Mouse (Mus musculus): ENCODE results near the gene Hist1h2be. TPM values are rescaled to one million over a fixed set of nuclear protein-coding genes. Genes with fewer than 3 reads are reported as not detected.

Hist1h2be gene
- 10 to 100 TPM; 18.8 to 19.8 TPM for total RNA-seq (2021)

GRCm38 (mm10) chr13:23620733-23621531, at the start of gene Hist1h2be:
Gene Hist1h2be, minus strand, starts transcription at chr13:23621124.
- intact Hi-C loops (cut with DNase I) = loop anchor here (1.0 to 5.0 kb wide), 3 partner anchors 34 to 116 kb away; partner anchors contain the start of genes Hist1h1c, Hist1h2ad and Hist1h2bf
- DNase-seq = peak; percentile 80 to 85

GRCm38 (mm10) chr13:23662536-23662935, 41.6 kb upstream of the Hist1h2be start:
- intact Hi-C loops (cut with DNase I) = no loop called here
- no peak for DNase-seq

GRCm38 (mm10) chr13:23659636-23660366, 38.9 kb upstream of the Hist1h2be start:
- intact Hi-C loops (cut with DNase I) = no loop called here
- DNase-seq = no peak

- DNase-seq = peak in 1 of 2 experiments; percentile 20
- intact Hi-C loops (cut with DNase I) = loop anchor here (2.0 kb wide), 1 partner anchor 66 kb away; no protein-coding TSS in a partner anchor
Measured at GRCm38 (mm10) chr13:23630653-23631052, 9.7 kb upstream of the Hist1h2be start.

GRCm38 (mm10) chr13:23622861-23623450, 2.0 kb upstream of the Hist1h2be start:
- intact Hi-C loops (cut with DNase I) = loop anchor here (1.0 to 5.0 kb wide), 4 partner anchors 36 to 114 kb away; partner anchors contain the start of genes Hist1h1c, Hist1h2bc and Hist1h4c
- DNase-seq = peak; percentile 17 to 43

GRCm38 (mm10) chr13:23622175-23622671, 1.3 kb upstream of the Hist1h2be start, which contains the start of gene Hist1h1e:
Gene Hist1h1e, minus strand, starts transcription at chr13:23622558.
- intact Hi-C loops (cut with DNase I) = loop anchor here (1.0 to 5.0 kb wide), 4 partner anchors 35 to 115 kb away; partner anchors contain the start of genes Hist1h1c, Hist1h2bc and Hist1h4c
- peak; percentile 94 to 95 for DNase-seq

GRCm38 (mm10) chr13:23621532-23622174, 729 bp upstream of the Hist1h2be start:
- DNase-seq = peak in 1 of 2 experiments; percentile 78
- intact Hi-C loops (cut with DNase I) = loop anchor here (1.0 to 5.0 kb wide), 5 partner anchors 34 to 116 kb away; partner anchors contain the start of genes Hist1h1c, Hist1h2ad, Hist1h2bc and Hist1h2bf

GRCm38 (mm10) chr13:23620056-23620732, 730 bp downstream of the Hist1h2be start:
- intact Hi-C loops (cut with DNase I) = loop anchor here (5.0 kb wide), 2 partner anchors 33 to 117 kb away; partner anchors contain the start of gene Hist1h1c
- peak in 1 of 2 experiments; percentile 16 for DNase-seq

- intact Hi-C loops (cut with DNase I) = no loop called here
- DNase-seq = no peak
Measured at GRCm38 (mm10) chr13:23611638-23612037, 9.3 kb downstream of the Hist1h2be start.

GRCm38 (mm10) chr13:23610393-23610792, 10.5 kb downstream of the Hist1h2be start:
- intact Hi-C loops (cut with DNase I) = no loop called here
- DNase-seq = no peak

GRCm38 (mm10) chr13:23609844-23610243, 11.1 kb downstream of the Hist1h2be start:
- no peak for DNase-seq
- intact Hi-C loops (cut with DNase I) = no loop called here

GRCm38 (mm10) chr13:23609209-23609608, 11.7 kb downstream of the Hist1h2be start:
- intact Hi-C loops (cut with DNase I) = no loop called here
- no peak for DNase-seq

GRCm38 (mm10) chr13:23605052-23605451, 15.9 kb downstream of the Hist1h2be start:
- intact Hi-C loops (cut with DNase I) = no loop called here
- no peak for DNase-seq

GRCm38 (mm10) chr13:23604452-23604851, 16.5 kb downstream of the Hist1h2be start:
- DNase-seq = no peak
- intact Hi-C loops (cut with DNase I) = no loop called here

GRCm38 (mm10) chr13:23603182-23603699, 17.7 kb downstream of the Hist1h2be start:
- no peak for DNase-seq
- intact Hi-C loops (cut with DNase I) = no loop called here

- DNase-seq = peak; percentile 83 to 90
- intact Hi-C loops (cut with DNase I) = loop anchor here (2.0 to 10.0 kb wide), 2 partner anchors 173 to 233 kb away; partner anchors contain the start of gene Zfp322a
Measured at GRCm38 (mm10) chr13:23597957-23598356, 23.0 kb downstream of the Hist1h2be start.

- DNase-seq = no peak
- intact Hi-C loops (cut with DNase I) = loop anchor here (2.0 to 10.0 kb wide), 2 partner anchors 171 to 231 kb away; partner anchors contain the start of gene Zfp322a
Measured at GRCm38 (mm10) chr13:23595622-23596372, 25.1 kb downstream of the Hist1h2be start.

GRCm38 (mm10) chr13:23595185-23595584, 25.7 kb downstream of the Hist1h2be start:
- DNase-seq = no peak

More at GRCm38 (mm10) chr13:23595185-23595584, 25.7 kb downstream of the Hist1h2be start:
- intact Hi-C loops (cut with DNase I) = loop anchor here (10.0 kb wide), 1 partner anchor 230 kb away; the partner anchor contains the start of gene Zfp322a

Measured in heart, postnatal 10 days (tissue).